7 mouse cellular contexts compared by ENCODE assay signal in genomic region chr14:55079214-55079970, GRCm38 (mm10). TPM values are rescaled to one million over a fixed set of nuclear protein-coding genes. Genes with fewer than 3 reads are reported as not detected.
DNase-seq lines count a peak whose midpoint lies in the region; ATAC-seq and TF ChIP-seq lines count a peak whose summit lies in the region.

No protein-coding gene starts in this region.

- peak overlapping the region; percentile 36 for H3K4me3 ChIP-seq in ES-Bruce4 (ENCODE audit: low read depth, low read length)
- H3K4me3 ChIP-seq in heart, embryonic 15.5 days = peak overlapping the region; percentile 25; the same call in 1 of the 2 replicates
- no peak overlapping the region for H3K4me3 ChIP-seq in lung, embryonic 14.5 days (ENCODE audit: low read depth, low read length)

- TF ChIP-seq EP300 in ES-Bruce4 (IDR thresholded peaks at IDR 0.05; ENCODE audit: insufficient read depth, low read depth, low read length) = no peak

- peaks cover 9% of the 10 kb centered on the region for H3K4me1 ChIP-seq in ES-Bruce4 (ENCODE audit: control insufficient read depth, insufficient read depth, low read length)
- peaks cover 33% of the 10 kb centered on the region for H3K4me1 ChIP-seq in heart, embryonic 15.5 days (replicated peaks)
- H3K4me1 ChIP-seq in lung, embryonic 14.5 days (ENCODE audit: insufficient read depth) = no peaks in the 10 kb centered on the region

- 0 out of 2 replicates have a peak, but pooled peaks cover 4% of the 10 kb centered on the region for H3K36me3 ChIP-seq in ES-Bruce4 (ENCODE audit: control insufficient read depth, insufficient read depth, low read length, poor library complexity, severe bottlenecking)
- H3K36me3 ChIP-seq in heart, embryonic 15.5 days = no peaks in the 10 kb centered on the region
- H3K36me3 ChIP-seq in lung, embryonic 14.5 days (ENCODE audit: insufficient read depth) = no peaks in the 10 kb centered on the region

- no peak for TF ChIP-seq CTCF in ES-Bruce4 (IDR thresholded peaks at IDR 0.05; ENCODE audit: low read depth, low read length)
- TF ChIP-seq CTCF in lung, embryonic 14.5 days (IDR thresholded peaks at IDR 0.05; ENCODE audit: low read depth) = peak; percentile 92

- H3K9ac ChIP-seq in ES-Bruce4 (ENCODE audit: low read depth, poor library complexity, severe bottlenecking) = peak overlapping the region; percentile 43
- H3K9ac ChIP-seq in heart, embryonic 15.5 days = 0 out of 2 replicates have a peak overlapping the region, but pooled peaks have one; percentile 31
- no peak overlapping the region; the same call in 1 of the 2 replicates for H3K9ac ChIP-seq in lung, embryonic 14.5 days

- DNase-seq in adrenal gland, postnatal 10 days = peak; percentile 83
- DNase-seq in embryo, embryonic 9.5 days (ENCODE audit: extremely low spot score) = peak; percentile 87
- DNase-seq in kidney, postnatal 10 days = peak; percentile 85
- DNase-seq in lung, embryonic 14.5 days = peak; percentile 86

- H3K27ac ChIP-seq in ES-Bruce4 (ENCODE audit: insufficient read depth, low read length) = peak overlapping the region; percentile 91
- H3K27ac ChIP-seq in heart, embryonic 15.5 days = no peak overlapping the region
- no peak overlapping the region for H3K27ac ChIP-seq in lung, embryonic 14.5 days (ENCODE audit: low read depth)

- H3K9me3 ChIP-seq in ES-Bruce4 (replicated peaks; ENCODE audit: control insufficient read depth, insufficient read depth, low read length, poor library complexity, severe bottlenecking) = no peaks in the 10 kb centered on the region
- H3K9me3 ChIP-seq in heart, embryonic 15.5 days (replicated peaks) = no peaks in the 10 kb centered on the region
- no peaks in the 10 kb centered on the region for H3K9me3 ChIP-seq in lung, embryonic 14.5 days (ENCODE audit: low read depth, low read length)

- ATAC-seq in heart, embryonic 15.5 days (replicated peaks; ENCODE audit: insufficient number of reproducible peaks, insufficient read depth, low FRiP score, low read depth) = no peak
- ATAC-seq in lung, embryonic 14.5 days (ENCODE audit: insufficient read depth) = peak; percentile 50
- peak; percentile 65 for ATAC-seq in neutrophil, adult 5-6 weeks (ENCODE audit: extremely low read depth, insufficient number of reproducible peaks, low FRiP score, poor library complexity, severe bottlenecking)

- H3K4me2 ChIP-seq in heart, embryonic 15.5 days = peak overlapping the region; percentile 49
- peak overlapping the region; percentile 44 for H3K4me2 ChIP-seq in lung, embryonic 14.5 days

- H3K27me3 ChIP-seq in ES-Bruce4 (ENCODE audit: control insufficient read depth, insufficient read depth, low read length, poor library complexity, severe bottlenecking) = no peaks in the 10 kb centered on the region
- peaks cover 30% of the 10 kb centered on the region for H3K27me3 ChIP-seq in heart, embryonic 15.5 days
- H3K27me3 ChIP-seq in lung, embryonic 14.5 days (ENCODE audit: insufficient read depth, low read length) = no peaks in the 10 kb centered on the region; the same call in 1 of the 2 replicates

- 24% methylated on average over 8 of the region's 8 CpGs for WGBS in heart, embryonic 15.5 days
- WGBS in lung, embryonic 14.5 days = 17% methylated on average over 8 of the region's 8 CpGs

- no peak for TF ChIP-seq POLR2A in ES-Bruce4 (IDR thresholded peaks at IDR 0.05; ENCODE audit: insufficient read depth, low read length)

RNA-seq across cellular contexts. Expression of gene Zfhx2, which starts 12.7 kb away (rescaled TPM):
- polyA plus RNA-seq in ES-Bruce4 (2011; ENCODE audit: insufficient read depth, insufficient read length, low read depth, missing spikeins) = 18.1 and 24.6 TPM in 2 replicates
- 1 to 10 TPM; 5.2 to 9.9 TPM for total RNA-seq in adrenal gland, postnatal 10 days (2021)
- polyA plus RNA-seq in heart, embryonic 15.5 days (2015; fragmentation: Nextera tagmentation; extraction: Ambion mirVana) = 2.6 and 3.6 TPM in 2 replicates
- polyA plus RNA-seq in lung, embryonic 14.5 days (2014; fragmentation: Nextera tagmentation; extraction: Ambion mirVana) = 3.4 and 3.5 TPM in 2 replicates
- 7.2 and 7.8 TPM in 2 replicates for total RNA-seq in neutrophil, adult 5-6 weeks (2017)

RNA-seq across cellular contexts. Expression of gene Thtpa, which starts 15.2 kb away (rescaled TPM):
- 6.9 and 8.6 TPM in 2 replicates for polyA plus RNA-seq in ES-Bruce4 (2011; ENCODE audit: insufficient read depth, insufficient read length, low read depth, missing spikeins)
- 10 to 100 TPM; 13.2 to 17.5 TPM for total RNA-seq in adrenal gland, postnatal 10 days (2021)
- 13.2 and 15.6 TPM in 2 replicates for polyA plus RNA-seq in heart, embryonic 15.5 days (2015; fragmentation: Nextera tagmentation; extraction: Ambion mirVana)
- polyA plus RNA-seq in lung, embryonic 14.5 days (2014; fragmentation: Nextera tagmentation; extraction: Ambion mirVana) = 19.2 and 20.1 TPM in 2 replicates
- 5.2 TPM in 2 replicates for total RNA-seq in neutrophil, adult 5-6 weeks (2017)

RNA-seq across cellular contexts. Expression of gene Ap1g2, which starts 27.0 kb away (rescaled TPM):
- polyA plus RNA-seq in ES-Bruce4 (2011; ENCODE audit: insufficient read depth, insufficient read length, low read depth, missing spikeins) = 20.6 and 23.9 TPM in 2 replicates
- 10 to 100 TPM; 20.0 to 31.3 TPM for total RNA-seq in adrenal gland, postnatal 10 days (2021)
- 8.5 and 12.6 TPM in 2 replicates for polyA plus RNA-seq in heart, embryonic 15.5 days (2015; fragmentation: Nextera tagmentation; extraction: Ambion mirVana)
- 14.7 and 16.3 TPM in 2 replicates for polyA plus RNA-seq in lung, embryonic 14.5 days (2014; fragmentation: Nextera tagmentation; extraction: Ambion mirVana)
- 48.5 TPM in 2 replicates for total RNA-seq in neutrophil, adult 5-6 weeks (2017)

RNA-seq across cellular contexts. Expression of gene Jph4, which starts 37.3 kb away (rescaled TPM):
- 3.6 and 4.7 TPM in 2 replicates for polyA plus RNA-seq in ES-Bruce4 (2011; ENCODE audit: insufficient read depth, insufficient read length, low read depth, missing spikeins)
- 1 to 10 TPM; 4.3 to 7.5 TPM for total RNA-seq in adrenal gland, postnatal 10 days (2021)
- polyA plus RNA-seq in heart, embryonic 15.5 days (2015; fragmentation: Nextera tagmentation; extraction: Ambion mirVana) = 0.24 and 0.55 TPM in 2 replicates
- polyA plus RNA-seq in lung, embryonic 14.5 days (2014; fragmentation: Nextera tagmentation; extraction: Ambion mirVana) = 0.16 and 0.37 TPM in 2 replicates
- 0.12 TPM in 1 of 2 replicates, not detected in the other for total RNA-seq in neutrophil, adult 5-6 weeks (2017)
